Comparison of ENCODE assay signal across 13 mouse cellular contexts in genomic region chr5:15606677-15607076, GRCm38 (mm10). TPM values are rescaled to one million over a fixed set of nuclear protein-coding genes. Genes with fewer than 3 reads are reported as not detected.
DNase-seq lines count a peak whose midpoint lies in the region; ATAC-seq lines count a peak whose summit lies in the region.
"Not testable (repeated sequence)": the region's sequence is repeated elsewhere in the genome, so short reads cannot be mapped to it uniquely, and the experiment has no call there.
"Had no signal": no experiment of that assay in that cellular context is flagged by ENCODE, and none has a peak within 500 bp of the region (broad histone marks: within the 10 kb centered on the region; RNA-seq: fewer than 3 reads in every experiment).

No protein-coding gene starts in this region.

- not testable (repeated sequence) for H3K4me2 ChIP-seq in hindbrain, embryonic 11.5 days (replicated peaks; ENCODE audit: low read depth, low read length); kidney, embryonic 16.5 days (replicated peaks; ENCODE audit: low read depth, low read length); limb, embryonic 15.5 days; midbrain, embryonic 15.5 days; stomach, embryonic 14.5 days (replicated peaks; ENCODE audit: low read depth, low read length)

- peak; percentile 3 for DNase-seq in gastrocnemius, postnatal 10 days
- not testable (repeated sequence) for DNase-seq in hindbrain, embryonic 11.5 days (ENCODE audit: low spot score)
- DNase-seq in urinary bladder, postnatal 25 days (ENCODE audit: low spot score), result peak; percentile 12

- H3K4me3 ChIP-seq in hindbrain, embryonic 11.5 days (ENCODE audit: low read depth, low read length); kidney, embryonic 16.5 days (ENCODE audit: low read length); limb, embryonic 15.5 days; midbrain, embryonic 15.5 days; stomach, embryonic 14.5 days (ENCODE audit: low read depth, low read length): not testable (repeated sequence)

- H3K36me3 ChIP-seq in hindbrain, embryonic 11.5 days (ENCODE audit: control insufficient read depth, insufficient read depth, low read length); kidney, embryonic 16.5 days (ENCODE audit: insufficient read depth, low read length); limb, embryonic 15.5 days; midbrain, embryonic 15.5 days (replicated peaks); stomach, embryonic 14.5 days (ENCODE audit: control insufficient read depth, insufficient read depth, low read length): not testable (repeated sequence)

- 0 out of 2 replicates have a peak, but pooled peaks have one; percentile 45 for ATAC-seq in cerebellum, adult (ENCODE audit: insufficient number of reproducible peaks, low FRiP score, low TSS enrichment)
- ATAC-seq in hindbrain, embryonic 11.5 days (ENCODE audit: low FRiP score), result peak; percentile 85
- peak; percentile 77; the same call in 1 of the 2 replicates for ATAC-seq in kidney, embryonic 16.5 days (ENCODE audit: low FRiP score, low TSS enrichment)
- peak; percentile 84 for ATAC-seq in limb, embryonic 15.5 days (ENCODE audit: insufficient number of reproducible peaks, low FRiP score, low TSS enrichment, low read depth)
- 0 out of 2 replicates have a peak, but pooled peaks have one; percentile 17 for ATAC-seq in midbrain, embryonic 15.5 days (replicated peaks)
- ATAC-seq in stomach, embryonic 14.5 days (ENCODE audit: insufficient number of reproducible peaks, insufficient read depth, low FRiP score, low read depth), result 0 out of 2 replicates have a peak, but pooled peaks have one; percentile 72

- 75% methylated on average over 5 of the region's 6 CpGs for WGBS in hindbrain, embryonic 11.5 days
- WGBS in kidney, embryonic 16.5 days, result 71% methylated on average over 5 of the region's 6 CpGs
- WGBS in limb, embryonic 15.5 days, result 62% methylated on average over 6 of the region's 6 CpGs
- 64% methylated on average over 6 of the region's 6 CpGs for WGBS in midbrain, embryonic 15.5 days
- WGBS in stomach, embryonic 14.5 days, result 71% methylated on average over 5 of the region's 6 CpGs

- H3K27ac ChIP-seq in hindbrain, embryonic 11.5 days (ENCODE audit: low read depth, low read length); kidney, embryonic 16.5 days (ENCODE audit: low read length); limb, embryonic 15.5 days; midbrain, embryonic 15.5 days; stomach, embryonic 14.5 days (ENCODE audit: low read length): not testable (repeated sequence)

- H3K9me3 ChIP-seq in hindbrain, embryonic 11.5 days (ENCODE audit: control insufficient read depth, low read length); limb, embryonic 15.5 days; stomach, embryonic 14.5 days (ENCODE audit: control insufficient read depth, low read depth, low read length): not testable (repeated sequence)
- peaks cover 14% of the 10 kb centered on the region for H3K9me3 ChIP-seq in kidney, embryonic 16.5 days (ENCODE audit: low read length)
- peaks cover 26% of the 10 kb centered on the region for H3K9me3 ChIP-seq in midbrain, embryonic 15.5 days

- not testable (repeated sequence) for H3K27me3 ChIP-seq in hindbrain, embryonic 11.5 days (ENCODE audit: control insufficient read depth, insufficient read depth, low read length); kidney, embryonic 16.5 days (ENCODE audit: insufficient read depth, low read length); limb, embryonic 15.5 days; midbrain, embryonic 15.5 days (replicated peaks); stomach, embryonic 14.5 days (ENCODE audit: control insufficient read depth, insufficient read depth, low read length)

- H3K9ac ChIP-seq in hindbrain, embryonic 11.5 days (ENCODE audit: low read depth, low read length); kidney, embryonic 16.5 days (replicated peaks; ENCODE audit: low read length); limb, embryonic 15.5 days; midbrain, embryonic 15.5 days; stomach, embryonic 14.5 days (replicated peaks; ENCODE audit: low read depth, low read length): not testable (repeated sequence)

- not testable (repeated sequence) for H3K4me1 ChIP-seq in hindbrain, embryonic 11.5 days (replicated peaks; ENCODE audit: control insufficient read depth, insufficient read depth, low read length); kidney, embryonic 16.5 days (ENCODE audit: insufficient read depth, low read length); limb, embryonic 15.5 days; midbrain, embryonic 15.5 days; stomach, embryonic 14.5 days (ENCODE audit: control insufficient read depth, insufficient read depth, low read length)

RNA-seq across cellular contexts. Expression of gene Speer4d, which starts 12.2 kb away (rescaled TPM):
- total RNA-seq in gastrocnemius, postnatal 10 days (2021), result not detected
- polyA plus RNA-seq in hindbrain, embryonic 11.5 days (2014; fragmentation: Nextera tagmentation; extraction: Ambion mirVana), result not detected in 2 replicates
- not detected in 2 replicates for polyA plus RNA-seq in kidney, embryonic 16.5 days (2015; fragmentation: Nextera tagmentation; extraction: Ambion mirVana)
- not detected in 2 replicates for polyA plus RNA-seq in limb, embryonic 15.5 days (2015; fragmentation: Nextera tagmentation; extraction: Ambion mirVana)
- polyA plus RNA-seq in midbrain, embryonic 15.5 days (2015; fragmentation: Nextera tagmentation; extraction: Ambion mirVana), result not detected in 2 replicates
- not detected in 2 replicates for polyA plus RNA-seq in stomach, embryonic 14.5 days (2014; fragmentation: Nextera tagmentation; extraction: Ambion mirVana)
- total RNA-seq: adrenal gland, adult 8-10 months; forebrain, postnatal 0 days; left cerebral cortex, adult 8-10 months had no signal
- polyA plus RNA-seq: forebrain, postnatal 0 days; lung, embryonic 16.5 days; stomach, embryonic 15.5 days had no signal

RNA-seq across cellular contexts. Expression of gene Gm21083, which starts 29.5 kb away (rescaled TPM):
- not detected for total RNA-seq in gastrocnemius, postnatal 10 days (2021)
- not detected in 2 replicates for polyA plus RNA-seq in hindbrain, embryonic 11.5 days (2014; fragmentation: Nextera tagmentation; extraction: Ambion mirVana)
- 0.15 TPM in 1 of 2 replicates, not detected in the other for polyA plus RNA-seq in kidney, embryonic 16.5 days (2015; fragmentation: Nextera tagmentation; extraction: Ambion mirVana)
- 0.15 TPM in 1 of 2 replicates, not detected in the other for polyA plus RNA-seq in limb, embryonic 15.5 days (2015; fragmentation: Nextera tagmentation; extraction: Ambion mirVana)
- polyA plus RNA-seq in midbrain, embryonic 15.5 days (2015; fragmentation: Nextera tagmentation; extraction: Ambion mirVana), result not detected in 2 replicates
- not detected in 2 replicates for polyA plus RNA-seq in stomach, embryonic 14.5 days (2014; fragmentation: Nextera tagmentation; extraction: Ambion mirVana)
- total RNA-seq: adrenal gland, adult 8-10 months; forebrain, postnatal 0 days; left cerebral cortex, adult 8-10 months had no signal
- polyA plus RNA-seq: forebrain, postnatal 0 days; lung, embryonic 16.5 days; stomach, embryonic 15.5 days had no signal

RNA-seq across cellular contexts. Expression of gene 4930572O03Rik, which starts 50.2 kb away (rescaled TPM):
- total RNA-seq in gastrocnemius, postnatal 10 days (2021), result not detected
- not detected in 2 replicates for polyA plus RNA-seq in hindbrain, embryonic 11.5 days (2014; fragmentation: Nextera tagmentation; extraction: Ambion mirVana)
- not detected in 2 replicates for polyA plus RNA-seq in kidney, embryonic 16.5 days (2015; fragmentation: Nextera tagmentation; extraction: Ambion mirVana)
- not detected in 2 replicates for polyA plus RNA-seq in limb, embryonic 15.5 days (2015; fragmentation: Nextera tagmentation; extraction: Ambion mirVana)
- not detected in 2 replicates for polyA plus RNA-seq in midbrain, embryonic 15.5 days (2015; fragmentation: Nextera tagmentation; extraction: Ambion mirVana)
- not detected in 2 replicates for polyA plus RNA-seq in stomach, embryonic 14.5 days (2014; fragmentation: Nextera tagmentation; extraction: Ambion mirVana)
- total RNA-seq: adrenal gland, adult 8-10 months; forebrain, postnatal 0 days; left cerebral cortex, adult 8-10 months had no signal
- polyA plus RNA-seq: forebrain, postnatal 0 days; lung, embryonic 16.5 days; stomach, embryonic 15.5 days had no signal

Comparison
In these comparisons a context has a peak if more than half of its experiments do, and no peak if none do; other contexts are left out.
1. ATAC-seq: peak in every context shown above with its lines; median percentile 85 in hindbrain, embryonic 11.5 days; 84 in limb, embryonic 15.5 days; 77 in kidney, embryonic 16.5 days; 72 in stomach, embryonic 14.5 days; 45 in cerebellum, adult; 17 in midbrain, embryonic 15.5 days.